Mouse (Mus musculus): ENCODE data around the gene Krtap9-5. TPM values are rescaled to one million over a fixed set of nuclear protein-coding genes. Genes with fewer than 3 reads are reported as not detected.

The Krtap9-5 gene
- polyA plus RNA-seq (2015; fragmentation: Nextera tagmentation; extraction: Ambion mirVana) = not detected in 2 replicates

DNA sequence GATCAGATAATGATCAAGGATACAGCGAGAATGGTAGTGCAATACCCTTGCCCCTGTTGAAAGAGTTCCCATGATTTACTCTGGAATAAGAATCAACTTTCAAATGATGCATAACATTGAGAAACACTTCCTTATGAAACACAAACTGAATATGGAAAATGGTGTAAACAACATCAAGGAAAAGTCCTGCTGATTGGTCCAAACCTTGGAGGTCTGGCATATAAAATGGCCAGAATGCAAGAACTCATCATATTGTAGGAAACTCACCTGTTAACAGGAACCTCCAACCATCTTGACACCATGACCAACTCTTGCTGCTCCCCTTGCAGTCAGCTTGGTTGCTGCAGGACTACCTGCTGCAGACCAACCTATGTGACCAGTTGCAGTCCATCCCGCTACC, at the start of gene Krtap9-5:
Gene Krtap9-5, plus strand, starts transcription at position 301 of the 400 bp plus-strand sequence.
- H3K4me2 ChIP-seq = no peak within 1 kb of the TSS
- H3K4me1 ChIP-seq (replicated peaks) = no peaks in the 10 kb centered on the region
- H3K27me3 ChIP-seq = no peaks in the 10 kb centered on the region
- WGBS = 75% methylated on average over 2 of the region's 2 CpGs
- no peak for ATAC-seq (replicated peaks; ENCODE audit: insufficient number of reproducible peaks, insufficient read depth, low FRiP score, low read depth)
- no peak within 1 kb of the TSS for H3K4me3 ChIP-seq
- H3K9ac ChIP-seq = no peak within 1 kb of the TSS
- no peaks in the 10 kb centered on the region for H3K9me3 ChIP-seq (replicated peaks)
- no peaks in the 10 kb centered on the region for H3K36me3 ChIP-seq
- H3K27ac ChIP-seq = no peak within 1 kb of the TSS

DNA sequence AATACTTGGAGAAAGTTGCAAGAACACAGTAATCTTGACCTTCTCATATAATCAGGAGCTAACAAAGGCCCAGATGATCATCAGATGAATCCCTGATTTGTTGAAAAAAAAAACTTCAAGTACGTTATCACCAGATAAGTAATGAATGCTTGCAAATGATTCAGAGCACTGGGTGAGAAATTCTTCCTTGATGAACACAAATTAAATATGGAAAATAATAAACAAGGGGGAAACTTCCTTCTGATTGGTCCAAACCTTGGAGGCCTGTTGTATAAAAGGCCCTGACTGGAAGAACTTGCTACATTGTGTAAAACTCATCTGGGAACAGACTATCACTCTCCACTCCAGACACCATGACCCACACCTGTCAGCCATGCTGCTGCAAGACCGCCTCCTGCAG, 40.7 kb upstream of the Krtap9-5 start, which contains the start of gene Krtap31-1:
Gene Krtap31-1, plus strand, starts transcription at position 301 of the 400 bp plus-strand sequence.
- Histone ChIP-seq H3K36me3 (no peaks in the 10 kb centered on the region), H3K4me3 (no peak within 1 kb of the TSS), H3K4me1 (replicated peaks) (no peaks in the 10 kb centered on the region), H3K27ac (no peak within 1 kb of the TSS), H3K9ac (no peak within 1 kb of the TSS), H3K4me2 (no peak within 1 kb of the TSS), H3K27me3 (no peaks in the 10 kb centered on the region), H3K9me3 (replicated peaks) (no peaks in the 10 kb centered on the region)
- 73% methylated on average over 2 of the region's 2 CpGs for WGBS
- no peak for ATAC-seq (replicated peaks; ENCODE audit: insufficient number of reproducible peaks, insufficient read depth, low FRiP score, low read depth)

DNA sequence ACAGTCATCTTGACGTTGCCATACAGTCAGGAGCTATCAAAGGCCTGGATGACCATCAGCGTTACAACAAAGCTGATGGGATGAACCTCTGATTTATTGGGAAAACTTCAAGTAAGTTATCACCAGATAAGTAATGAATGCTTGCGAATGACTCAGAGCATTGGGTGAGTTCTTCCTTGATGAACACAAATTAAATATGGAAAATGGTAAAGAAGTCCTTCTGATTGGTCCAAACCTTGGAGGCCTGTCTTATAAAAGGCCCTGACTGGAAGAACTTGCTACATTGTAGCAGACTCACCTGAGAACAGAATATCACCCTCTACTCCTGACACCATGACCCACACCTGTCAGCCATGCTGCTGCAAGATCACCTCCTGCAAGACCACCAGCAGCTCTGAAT, 33.8 kb upstream of the Krtap9-5 start, which contains the start of gene Gm11565:
Gene Gm11565, plus strand, starts transcription at position 301 of the 400 bp plus-strand sequence.
- no peak within 1 kb of the TSS for H3K4me3 ChIP-seq
- 85% methylated on average over 3 of the region's 3 CpGs for WGBS
- H3K27me3 ChIP-seq = no peaks in the 10 kb centered on the region
- H3K9ac ChIP-seq = no peak within 1 kb of the TSS
- no peak within 1 kb of the TSS for H3K4me2 ChIP-seq
- H3K9me3 ChIP-seq (replicated peaks) = no peaks in the 10 kb centered on the region
- no peak within 1 kb of the TSS for H3K27ac ChIP-seq
- no peak for ATAC-seq (replicated peaks; ENCODE audit: insufficient number of reproducible peaks, insufficient read depth, low FRiP score, low read depth)
- H3K4me1 ChIP-seq (replicated peaks) = no peaks in the 10 kb centered on the region
- no peaks in the 10 kb centered on the region for H3K36me3 ChIP-seq

- Histone ChIP-seq H3K4me3 (no peak within 1 kb of the TSS), H3K36me3 (no peaks in the 10 kb centered on the region), H3K9me3 (replicated peaks) (no peaks in the 10 kb centered on the region), H3K4me2 (no peak within 1 kb of the TSS), H3K27me3 (peaks cover 2% of the 10 kb centered on the region; the same call in 1 of the 2 replicates), H3K9ac (no peak within 1 kb of the TSS), H3K27ac (no peak within 1 kb of the TSS), H3K4me1 (replicated peaks) (no peaks in the 10 kb centered on the region)
- WGBS = 84% methylated on average over 1 of the region's 1 CpGs
- ATAC-seq (replicated peaks; ENCODE audit: insufficient number of reproducible peaks, insufficient read depth, low FRiP score, low read depth) = no peak
Measured at GRCm38 (mm10) chr11:99935991-99936390, 12.3 kb upstream of the Krtap9-5 start, which contains the start of gene Krtap31-2. TSS of gene Krtap31-2 (plus strand) at chr11:99936291.

DNA sequence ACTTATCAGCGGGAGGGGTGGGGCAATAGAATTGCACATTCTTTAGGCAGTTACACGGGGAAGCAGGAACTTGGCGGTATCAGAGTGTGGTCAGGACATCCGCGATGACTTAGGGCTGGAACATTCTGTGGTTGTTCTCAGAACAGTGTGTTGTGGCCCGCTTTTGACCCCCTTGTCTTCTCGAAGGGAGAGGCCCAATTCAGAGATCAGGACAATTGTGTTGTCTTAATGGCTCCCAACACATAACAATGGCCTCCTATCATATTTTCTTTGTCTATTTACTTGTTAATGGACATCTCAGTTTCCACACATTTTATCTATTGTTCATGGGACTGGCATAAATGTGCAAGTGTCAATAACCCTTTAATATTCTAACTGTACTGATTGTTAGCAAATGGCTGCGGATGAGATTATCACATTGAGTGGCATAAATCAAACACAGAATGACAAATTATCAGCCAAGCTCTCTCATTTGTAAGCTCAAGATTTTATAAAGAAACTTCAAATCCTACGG, 10.5 kb upstream of the Krtap9-5 start:
- Histone ChIP-seq H3K4me2 (no peak overlapping the region), H3K36me3 (no peaks in the 10 kb centered on the region), H3K9me3 (replicated peaks) (no peaks in the 10 kb centered on the region), H3K9ac (no peak overlapping the region), H3K27ac (no peak overlapping the region), H3K27me3 (no peaks in the 10 kb centered on the region), H3K4me1 (replicated peaks) (no peaks in the 10 kb centered on the region), H3K4me3 (no peak overlapping the region)
- WGBS = 81% methylated on average over 9 of the region's 9 CpGs
- ATAC-seq (replicated peaks; ENCODE audit: insufficient number of reproducible peaks, insufficient read depth, low FRiP score, low read depth) = no peak

- no peaks in the 10 kb centered on the region for H3K9me3 ChIP-seq (replicated peaks)
- H3K27ac ChIP-seq = no peak overlapping the region
- no peaks in the 10 kb centered on the region for H3K36me3 ChIP-seq
- no peaks in the 10 kb centered on the region for H3K4me1 ChIP-seq (replicated peaks)
- no peak overlapping the region for H3K4me3 ChIP-seq
- 49% methylated on average over 6 of the region's 6 CpGs for WGBS
- no peak for ATAC-seq (replicated peaks; ENCODE audit: insufficient number of reproducible peaks, insufficient read depth, low FRiP score, low read depth)
- H3K27me3 ChIP-seq = no peaks in the 10 kb centered on the region
- H3K9ac ChIP-seq = no peak overlapping the region
- no peak overlapping the region for H3K4me2 ChIP-seq
Measured at GRCm38 (mm10) chr11:99964213-99964612, 15.9 kb downstream of the Krtap9-5 start.

DNA sequence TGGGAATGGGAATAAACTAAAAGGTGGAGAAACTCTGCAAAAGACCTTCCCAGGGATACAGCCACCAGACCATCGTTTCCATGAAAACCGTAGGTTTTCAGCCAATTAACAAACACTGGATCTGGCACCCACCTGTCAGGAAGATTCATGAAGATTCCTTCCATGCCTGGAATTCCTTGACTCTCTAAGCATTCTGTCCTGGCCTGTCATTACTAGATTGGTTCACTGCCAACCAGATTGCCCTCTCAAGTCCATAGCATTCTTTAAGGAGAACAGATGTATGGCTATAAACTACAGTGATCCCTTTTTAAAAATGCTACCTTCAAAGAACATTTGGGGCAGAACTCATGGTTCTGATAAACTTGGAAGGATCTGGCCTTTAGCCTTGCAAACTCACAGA, 17.7 kb downstream of the Krtap9-5 start:
- H3K4me3 ChIP-seq = no peak overlapping the region
- no peaks in the 10 kb centered on the region for H3K36me3 ChIP-seq
- H3K4me2 ChIP-seq = no peak overlapping the region
- H3K27ac ChIP-seq = no peak overlapping the region
- H3K9me3 ChIP-seq (replicated peaks) = no peaks in the 10 kb centered on the region
- ATAC-seq (replicated peaks; ENCODE audit: insufficient number of reproducible peaks, insufficient read depth, low FRiP score, low read depth) = no peak
- H3K4me1 ChIP-seq (replicated peaks) = no peaks in the 10 kb centered on the region
- no peak overlapping the region for H3K9ac ChIP-seq
- no peaks in the 10 kb centered on the region for H3K27me3 ChIP-seq
- 31% methylated on average over 2 of the region's 2 CpGs for WGBS

DNA sequence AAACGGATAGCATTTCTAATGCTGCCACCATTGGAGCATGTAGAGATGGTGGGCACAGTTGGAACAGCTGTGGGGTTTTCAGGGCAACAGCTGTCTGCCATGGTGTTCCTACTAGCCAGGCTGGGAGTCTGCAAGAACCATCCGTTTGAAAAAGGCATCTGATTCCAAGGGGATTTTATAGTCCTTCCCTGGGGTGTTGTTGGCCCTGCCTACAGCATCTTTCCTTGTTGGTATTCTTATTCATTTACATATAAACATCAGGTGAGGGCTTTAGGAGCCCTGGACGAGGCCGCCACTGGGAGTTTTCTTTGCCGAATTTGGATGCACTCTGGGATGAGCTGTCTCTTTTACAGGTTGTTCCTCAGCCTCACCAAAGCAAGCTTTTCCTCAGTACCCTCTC, 30.7 kb downstream of the Krtap9-5 start, which contains the start of gene Krtap29-1:
Gene Krtap29-1, minus strand, starts transcription at position 101 of the 400 bp plus-strand sequence.
- Histone ChIP-seq H3K4me1 (replicated peaks) (no peaks in the 10 kb centered on the region), H3K27ac (no peak within 1 kb of the TSS), H3K9me3 (replicated peaks) (no peaks in the 10 kb centered on the region), H3K9ac (no peak within 1 kb of the TSS), H3K27me3 (no peaks in the 10 kb centered on the region; the same call in 1 of the 2 replicates), H3K4me3 (no peak within 1 kb of the TSS), H3K4me2 (no peak within 1 kb of the TSS), H3K36me3 (no peaks in the 10 kb centered on the region)
- WGBS = 68% methylated on average over 5 of the region's 5 CpGs
- ATAC-seq (replicated peaks; ENCODE audit: insufficient number of reproducible peaks, insufficient read depth, low FRiP score, low read depth) = no peak

DNA sequence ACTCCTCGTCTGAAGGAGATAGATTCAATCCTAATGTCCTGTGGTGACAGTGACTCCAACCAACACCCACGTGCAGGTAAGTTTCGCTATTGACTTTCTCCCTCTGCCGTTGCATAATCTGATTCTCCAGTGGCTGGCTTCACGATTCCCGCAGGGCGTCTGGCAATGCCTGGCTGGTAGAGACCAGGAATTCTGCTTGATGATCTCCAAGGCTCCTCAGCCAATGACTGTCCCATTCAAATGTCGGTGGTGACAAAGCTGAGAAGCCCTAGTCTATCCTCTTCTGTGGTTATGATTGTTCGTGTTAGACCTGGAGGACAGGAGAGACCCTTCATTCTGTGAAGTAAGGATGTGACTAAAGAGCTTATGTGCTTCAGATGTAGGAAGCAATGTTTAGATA, 34.5 kb downstream of the Krtap9-5 start:
- no peaks in the 10 kb centered on the region for H3K4me1 ChIP-seq (replicated peaks)
- no peak overlapping the region for H3K4me2 ChIP-seq
- H3K27me3 ChIP-seq = peaks cover 13% of the 10 kb centered on the region
- no peak overlapping the region for H3K27ac ChIP-seq
- no peak overlapping the region for H3K9ac ChIP-seq
- no peaks in the 10 kb centered on the region for H3K9me3 ChIP-seq (replicated peaks)
- WGBS = 82% methylated on average over 9 of the region's 9 CpGs
- H3K4me3 ChIP-seq = no peak overlapping the region
- H3K36me3 ChIP-seq = no peaks in the 10 kb centered on the region
- no peak for ATAC-seq (replicated peaks; ENCODE audit: insufficient number of reproducible peaks, insufficient read depth, low FRiP score, low read depth)

- 86% methylated on average over 1 of the region's 1 CpGs for WGBS
- no peak overlapping the region for H3K4me2 ChIP-seq
- H3K4me3 ChIP-seq = no peak overlapping the region
- H3K27me3 ChIP-seq = peaks cover 13% of the 10 kb centered on the region
- no peak overlapping the region for H3K27ac ChIP-seq
- H3K4me1 ChIP-seq (replicated peaks) = no peaks in the 10 kb centered on the region
- ATAC-seq (replicated peaks; ENCODE audit: insufficient number of reproducible peaks, insufficient read depth, low FRiP score, low read depth) = no peak
- H3K9me3 ChIP-seq (replicated peaks) = no peaks in the 10 kb centered on the region
- no peaks in the 10 kb centered on the region for H3K36me3 ChIP-seq
- no peak overlapping the region for H3K9ac ChIP-seq
Measured at GRCm38 (mm10) chr11:99983442-99983841, 35.2 kb downstream of the Krtap9-5 start.

DNA sequence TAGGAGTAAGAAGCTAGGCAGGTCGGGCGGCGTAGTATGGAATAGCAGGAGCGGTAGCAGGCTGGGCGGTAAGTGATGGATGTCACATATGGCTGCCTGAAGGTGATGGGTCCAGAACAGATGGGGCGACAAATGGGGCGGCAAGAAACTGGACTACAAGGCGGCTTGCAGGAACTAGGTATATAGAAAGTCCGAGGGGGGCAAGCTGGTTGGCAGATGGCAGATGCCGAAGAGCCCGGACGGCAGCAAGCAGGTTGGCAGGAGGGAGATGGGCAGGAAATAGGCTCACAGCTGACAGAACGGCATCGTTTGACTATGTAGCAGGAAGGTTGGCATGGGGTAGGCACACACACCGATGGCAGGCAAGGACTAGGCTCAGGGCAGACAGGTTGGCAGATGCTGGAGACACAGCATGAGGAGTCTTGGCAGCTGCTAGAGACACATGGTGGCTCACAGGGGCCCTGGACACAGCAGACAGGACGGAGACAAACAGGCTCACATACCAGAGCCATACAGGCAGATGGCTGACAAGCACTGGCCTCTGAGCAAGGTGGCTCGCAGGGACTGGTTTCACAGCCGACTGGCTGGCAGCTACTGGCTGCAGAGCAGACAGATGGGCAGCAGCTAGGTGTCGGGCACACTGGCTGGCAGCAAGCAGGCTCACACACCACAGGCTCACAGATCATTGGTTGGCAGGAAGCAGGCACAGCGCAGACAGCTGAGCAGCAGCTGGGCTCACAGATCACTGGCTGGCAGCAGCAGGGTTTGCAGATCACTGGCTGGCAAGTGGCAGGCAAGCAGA, 37.2 kb downstream of the Krtap9-5 start:
- ATAC-seq (replicated peaks; ENCODE audit: insufficient number of reproducible peaks, insufficient read depth, low FRiP score, low read depth) = no peak

More for the DNA sequence above, 37.2 kb downstream of the Krtap9-5 start:
- Histone ChIP-seq H3K4me1 (replicated peaks) (no peaks in the 10 kb centered on the region), H3K9me3 (replicated peaks) (no peaks in the 10 kb centered on the region), H3K27me3 (peaks cover 13% of the 10 kb centered on the region), H3K36me3 (no peaks in the 10 kb centered on the region), H3K9ac (no peak overlapping the region), H3K4me3 (no peak overlapping the region), H3K27ac (no peak overlapping the region), H3K4me2 (no peak overlapping the region)
- WGBS = 69% methylated on average over 20 of the region's 20 CpGs

All from heart, embryonic 15.5 days (tissue).